Mouse (Mus musculus): Measurements from ENCODE around the gene Tmub1. TPM values are rescaled to one million over a fixed set of nuclear protein-coding genes. Genes with fewer than 3 reads are reported as not detected.
"Not testable (repeated sequence)": the region's sequence is repeated elsewhere in the genome, so short reads cannot be mapped to it uniquely, and the experiment has no call there.

Tmub1 gene
- polyA plus RNA-seq, 1 experiment from 2014 or later, result 22.3 TPM

GRCm38 (mm10) chr5:24399686-24400085, 48.0 kb downstream of the Tmub1 start:
- WGBS, result 91% methylated on average over 10 of the region's 10 CpGs
- no peak overlapping the region for H3K4me3 ChIP-seq (replicated peaks)
- no peaks in the 10 kb centered on the region for H3K9me3 ChIP-seq
- peaks cover 5% of the 10 kb centered on the region; the same call in 1 of the 2 replicates for H3K4me1 ChIP-seq
- H3K36me3 ChIP-seq, result peaks cover 10% of the 10 kb centered on the region; the same call in 1 of the 2 replicates
- H3K4me2 ChIP-seq, result no peak overlapping the region
- ATAC-seq (ENCODE audit: insufficient read depth, low FRiP score, low read depth), result no peak
- no peaks in the 10 kb centered on the region for H3K27me3 ChIP-seq (replicated peaks)
- no peak overlapping the region for H3K27ac ChIP-seq
- no peak overlapping the region for H3K9ac ChIP-seq

GRCm38 (mm10) chr5:24396254-24396653, 51.4 kb downstream of the Tmub1 start:
- not testable (repeated sequence) for H3K9me3 ChIP-seq; H3K9ac ChIP-seq; H3K4me3 ChIP-seq (replicated peaks); H3K27me3 ChIP-seq (replicated peaks); H3K27ac ChIP-seq; H3K36me3 ChIP-seq; H3K4me1 ChIP-seq; H3K4me2 ChIP-seq; ATAC-seq (ENCODE audit: insufficient read depth, low FRiP score, low read depth)
- WGBS, result 84% methylated on average over 6 of the region's 6 CpGs

Other genes with a start within 250 kb of the Tmub1 start
- gene Kcnh2, start 96.2 kb downstream of the Tmub1 start, polyA plus RNA-seq (2015; fragmentation: Nextera tagmentation; extraction: Ambion mirVana), result 9.6 and 12.1 TPM in 2 replicates
- gene Nos3, start 83.0 kb downstream of the Tmub1 start, polyA plus RNA-seq (2015; fragmentation: Nextera tagmentation; extraction: Ambion mirVana), result 6.8 and 8.3 TPM in 2 replicates
- gene Atg9b, start 55.7 kb downstream of the Tmub1 start, polyA plus RNA-seq (2015; fragmentation: Nextera tagmentation; extraction: Ambion mirVana), result 2.0 and 2.5 TPM in 2 replicates
- gene Abcb8, start 54.2 kb downstream of the Tmub1 start, polyA plus RNA-seq (2015; fragmentation: Nextera tagmentation; extraction: Ambion mirVana), result 49.9 and 59.5 TPM in 2 replicates
- gene Asic3, start 34.5 kb downstream of the Tmub1 start, polyA plus RNA-seq (2015; fragmentation: Nextera tagmentation; extraction: Ambion mirVana), result 0.18 TPM in 1 of 2 replicates, not detected in the other
- gene Cdk5, start 24.3 kb downstream of the Tmub1 start, polyA plus RNA-seq (2015; fragmentation: Nextera tagmentation; extraction: Ambion mirVana), result 37.3 and 41.2 TPM in 2 replicates
- gene Slc4a2, start 24.0 kb downstream of the Tmub1 start, polyA plus RNA-seq (2015; fragmentation: Nextera tagmentation; extraction: Ambion mirVana), result 38.8 and 44.6 TPM in 2 replicates
- gene Fastk, start 2.6 kb downstream of the Tmub1 start, polyA plus RNA-seq (2015; fragmentation: Nextera tagmentation; extraction: Ambion mirVana), result 98.1 and 103 TPM in 2 replicates
- gene Agap3, start 4.3 kb upstream of the Tmub1 start, polyA plus RNA-seq (2015; fragmentation: Nextera tagmentation; extraction: Ambion mirVana), result 35.9 and 37.7 TPM in 2 replicates
- gene Gbx1, start 79.3 kb upstream of the Tmub1 start, polyA plus RNA-seq (2015; fragmentation: Nextera tagmentation; extraction: Ambion mirVana), result 0.04 TPM in 1 of 2 replicates, not detected in the other
- gene Asb10, start 93.1 kb upstream of the Tmub1 start, polyA plus RNA-seq (2015; fragmentation: Nextera tagmentation; extraction: Ambion mirVana), result 0.32 and 0.57 TPM in 2 replicates
- gene 4931409K22Rik, start 109.0 kb upstream of the Tmub1 start, polyA plus RNA-seq (2015; fragmentation: Nextera tagmentation; extraction: Ambion mirVana), result 0.14 and 0.24 TPM in 2 replicates
- 85.9 and 90.0 TPM in 2 replicates for gene Abcf2, start 129.6 kb upstream of the Tmub1 start, polyA plus RNA-seq (2015; fragmentation: Nextera tagmentation; extraction: Ambion mirVana)
- gene Chpf2, start 138.9 kb upstream of the Tmub1 start, polyA plus RNA-seq (2015; fragmentation: Nextera tagmentation; extraction: Ambion mirVana), result 18.6 and 21.2 TPM in 2 replicates
- gene Smarcd3, start 176.6 kb upstream of the Tmub1 start, polyA plus RNA-seq (2015; fragmentation: Nextera tagmentation; extraction: Ambion mirVana), result 22.2 and 25.1 TPM in 2 replicates
- 26.7 and 31.5 TPM in 2 replicates for gene Nub1, start 237.7 kb upstream of the Tmub1 start, polyA plus RNA-seq (2015; fragmentation: Nextera tagmentation; extraction: Ambion mirVana)